Mouse (Mus musculus) testis, postnatal 10 days (tissue): Measurements from ENCODE around the gene Lypla2.
"Not testable (repeated sequence)": the region's sequence is repeated elsewhere in the genome, so short reads cannot be mapped to it uniquely, and the experiment has no call there.

ENCODE experiments used
- DNase-seq: peaks from one replicate; pipeline ENCODE4 v3.0.0; 2021; ENCODE audit warnings: low spot score

The Lypla2 gene

GRCm38 (mm10) chr4:135972556-135972906, at the start of gene Lypla2:
Gene Lypla2 (minus strand): TSS chr4:135972626.
- DNase-seq = peak; percentile 91

GRCm38 (mm10) chr4:136021549-136022047, 49.2 kb upstream of the Lypla2 start, which contains the start of gene Eloa:
Gene Eloa (minus strand): TSS chr4:136021763.
- DNase-seq = peak; percentile 100

DNA sequence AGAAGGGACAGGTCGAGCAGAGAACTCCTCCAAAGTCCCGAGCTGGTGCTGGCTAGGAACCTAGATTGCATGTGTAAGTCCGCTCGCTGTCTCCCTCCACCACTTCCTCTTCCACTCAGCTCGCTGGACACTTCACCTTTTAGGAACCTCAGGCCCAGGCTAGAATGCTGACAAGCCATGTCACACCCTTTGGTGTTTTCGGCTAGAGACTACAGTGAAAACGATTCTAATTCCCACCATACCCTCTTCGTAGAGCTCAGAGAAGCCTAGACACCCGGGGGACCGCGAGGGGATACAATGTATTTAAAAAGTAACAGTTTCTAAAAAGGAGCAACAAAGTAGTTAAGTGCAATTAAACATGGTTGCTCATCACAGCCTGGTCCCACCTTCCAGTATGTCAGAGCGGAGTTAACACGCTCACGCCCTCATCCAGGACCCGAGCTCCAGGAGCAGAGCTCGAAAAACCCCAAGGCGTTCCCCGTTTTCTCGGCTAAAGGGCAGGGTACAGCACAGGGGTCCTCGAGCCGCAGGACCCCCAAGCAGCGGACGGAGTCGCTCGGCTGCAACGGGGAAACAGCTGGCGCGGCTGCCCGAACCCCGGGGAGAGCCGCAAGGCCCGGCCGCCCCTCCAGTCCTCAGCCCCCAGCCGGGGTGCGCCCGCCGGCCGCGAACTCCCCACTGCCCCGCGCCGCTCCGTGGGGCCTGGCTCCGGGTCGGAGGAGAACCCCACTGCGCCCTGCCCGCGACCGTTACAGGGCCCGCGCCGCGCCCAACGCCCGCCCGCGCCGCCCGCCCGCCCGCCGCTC, 48.5 kb upstream of the Lypla2 start:
- no peak for DNase-seq

DNA sequence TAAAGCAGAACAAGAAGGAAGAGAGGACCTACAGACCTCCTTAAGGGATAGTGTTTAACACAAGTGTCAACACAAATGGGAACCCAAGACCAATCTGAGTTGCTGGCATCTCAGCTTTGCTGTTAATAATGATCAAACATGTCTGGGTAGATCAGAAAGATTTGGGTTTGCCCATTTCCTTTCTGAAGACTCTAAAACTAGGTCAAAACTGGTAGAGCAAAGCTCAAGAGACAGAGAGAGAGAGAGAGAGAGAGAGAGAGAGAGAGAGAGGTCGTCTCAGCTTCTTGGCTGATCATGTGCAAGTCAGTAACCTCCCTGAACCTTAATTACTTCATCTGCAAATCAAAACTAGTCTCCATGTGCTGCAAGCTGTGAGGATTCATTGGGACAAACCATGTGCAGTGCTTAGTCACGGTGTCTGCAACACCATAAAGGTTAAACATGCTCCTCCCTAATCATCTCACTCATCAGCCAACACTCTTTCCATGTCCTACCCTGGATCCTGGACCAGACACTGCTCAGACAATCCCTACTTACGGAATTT, 43.7 kb upstream of the Lypla2 start:
- no peak for DNase-seq

DNA sequence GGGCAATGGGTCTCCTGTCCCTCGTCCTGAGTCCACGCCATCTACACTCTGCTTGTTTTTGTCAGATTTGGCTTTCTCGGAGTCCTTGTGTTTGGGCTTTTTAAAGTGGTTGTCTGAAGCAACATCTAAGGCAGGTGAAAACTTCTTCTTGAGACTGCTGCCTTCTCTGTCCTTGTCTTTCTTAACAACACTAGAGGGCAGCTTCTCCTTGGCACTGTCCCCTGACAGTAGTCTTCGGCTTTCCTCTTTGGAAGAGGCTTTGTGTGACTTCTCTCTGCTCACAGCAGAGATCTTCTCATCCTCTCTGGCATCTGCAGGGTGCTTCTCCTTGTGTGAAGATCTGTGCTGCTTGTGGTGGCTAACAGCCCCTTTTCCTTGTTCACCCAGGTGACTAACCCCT, 38.2 kb upstream of the Lypla2 start:
- DNase-seq = no peak

DNA sequence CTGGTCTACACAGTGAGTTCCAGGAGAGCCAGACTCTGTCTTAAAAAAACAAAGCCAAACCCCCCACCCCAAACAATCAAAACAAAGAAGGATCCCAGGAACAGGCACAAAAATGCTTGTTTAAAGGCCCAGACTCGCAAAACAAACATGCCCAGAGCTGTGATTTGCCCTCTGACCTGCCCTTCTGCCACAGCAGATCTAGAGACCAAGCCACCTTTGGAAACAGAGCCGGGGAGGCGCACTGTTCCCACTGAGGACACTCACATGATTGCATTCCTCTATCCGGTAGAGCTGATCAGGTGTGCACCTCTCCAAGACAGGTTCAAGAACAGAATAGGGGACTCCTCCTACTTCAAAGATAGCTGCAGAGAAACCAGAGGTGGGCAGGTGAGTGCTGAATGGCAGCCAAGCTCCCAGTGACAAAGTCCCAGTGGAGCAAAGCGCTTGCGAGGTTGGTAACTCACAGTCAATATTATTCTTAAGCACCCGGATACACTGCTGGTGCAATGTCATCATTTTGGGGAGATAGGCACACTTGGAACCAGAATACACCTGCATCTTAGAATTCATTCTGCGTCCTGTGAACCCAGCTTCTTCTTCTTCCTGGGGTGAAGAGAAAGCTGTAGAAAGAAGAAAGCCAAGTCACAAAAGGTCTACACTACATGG, 36.5 kb upstream of the Lypla2 start:
- no peak for DNase-seq

GRCm38 (mm10) chr4:136006821-136007220, 34.4 kb upstream of the Lypla2 start:
- no peak for DNase-seq

- DNase-seq = no peak
Observed at GRCm38 (mm10) chr4:136004921-136005320, 32.5 kb upstream of the Lypla2 start.

DNA sequence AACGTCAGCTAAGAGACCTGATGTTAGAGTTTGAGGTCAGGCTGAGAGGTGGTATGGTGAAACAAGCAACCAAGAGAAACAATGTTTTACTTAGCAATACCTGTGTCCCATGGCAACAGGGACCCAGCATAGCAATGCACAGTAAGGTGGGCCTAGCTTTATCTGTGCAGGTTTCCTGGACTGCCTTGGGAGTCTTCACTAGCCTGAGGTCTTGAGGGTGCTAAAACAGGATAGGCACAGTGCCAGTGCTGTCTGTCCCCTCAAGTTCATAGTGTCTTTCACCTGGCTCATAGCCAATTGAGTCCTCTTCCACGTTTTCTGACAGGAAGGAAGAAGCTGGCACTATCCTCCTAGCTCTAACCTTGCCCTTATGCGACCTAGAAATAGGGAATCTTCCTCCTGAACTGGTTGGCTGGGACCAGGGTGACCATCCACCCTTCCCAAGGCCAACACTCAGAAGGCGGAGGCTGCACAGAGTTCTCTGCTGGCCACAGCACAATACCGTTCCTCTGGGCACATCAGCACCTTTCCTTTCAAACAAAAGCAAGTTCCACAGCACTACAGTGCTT, 31.8 kb upstream of the Lypla2 start:
- no peak for DNase-seq

GRCm38 (mm10) chr4:135995118-135995517, 22.7 kb upstream of the Lypla2 start:
- DNase-seq = no peak

- no peak for DNase-seq
Observed at GRCm38 (mm10) chr4:135993941-135994340, 21.5 kb upstream of the Lypla2 start.

- no peak for DNase-seq
Observed at GRCm38 (mm10) chr4:135987714-135988113, 15.3 kb upstream of the Lypla2 start.

- peak; percentile 94 for DNase-seq
Observed at GRCm38 (mm10) chr4:135986943-135987710, 14.7 kb upstream of the Lypla2 start, which contains the start of gene Pithd1. Gene Pithd1 (minus strand): TSS chr4:135987264.

DNA sequence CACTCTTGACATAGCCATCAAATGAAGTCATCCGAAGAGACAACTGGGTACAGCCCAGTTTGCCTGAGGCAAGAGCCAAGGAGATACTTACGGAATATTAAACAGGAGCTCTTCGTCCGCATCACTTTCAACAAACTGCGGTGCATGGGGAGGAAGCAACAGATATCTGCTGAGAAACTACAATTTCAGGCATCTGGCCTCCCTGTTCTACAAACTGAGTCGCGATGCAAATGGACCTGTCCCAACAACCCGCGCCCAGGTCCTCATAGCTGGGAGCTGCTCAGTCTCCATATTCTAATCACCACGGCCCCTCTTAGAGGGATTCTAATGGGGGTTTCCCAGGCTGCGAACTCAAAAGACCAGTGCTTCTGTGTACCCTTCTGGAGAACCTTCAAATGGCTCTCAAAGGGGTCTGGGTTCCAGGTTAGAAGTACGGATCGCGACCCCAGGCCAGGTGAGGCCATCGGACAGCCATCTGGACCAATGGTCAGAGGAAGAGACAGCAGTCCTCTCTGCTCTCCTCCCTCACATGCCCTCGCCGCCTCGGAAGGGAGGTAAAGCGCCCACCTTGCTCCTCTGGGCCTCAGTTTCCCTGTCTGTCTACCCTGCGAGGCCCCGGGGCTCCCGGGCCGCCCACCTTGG, 14.0 kb upstream of the Lypla2 start:
- DNase-seq = no peak

- no peak for DNase-seq
Observed at GRCm38 (mm10) chr4:135985769-135986168, 13.3 kb upstream of the Lypla2 start.

GRCm38 (mm10) chr4:135985193-135985592, 12.8 kb upstream of the Lypla2 start:
- DNase-seq = no peak

GRCm38 (mm10) chr4:135984556-135984955, 12.1 kb upstream of the Lypla2 start:
- DNase-seq = no peak

DNA sequence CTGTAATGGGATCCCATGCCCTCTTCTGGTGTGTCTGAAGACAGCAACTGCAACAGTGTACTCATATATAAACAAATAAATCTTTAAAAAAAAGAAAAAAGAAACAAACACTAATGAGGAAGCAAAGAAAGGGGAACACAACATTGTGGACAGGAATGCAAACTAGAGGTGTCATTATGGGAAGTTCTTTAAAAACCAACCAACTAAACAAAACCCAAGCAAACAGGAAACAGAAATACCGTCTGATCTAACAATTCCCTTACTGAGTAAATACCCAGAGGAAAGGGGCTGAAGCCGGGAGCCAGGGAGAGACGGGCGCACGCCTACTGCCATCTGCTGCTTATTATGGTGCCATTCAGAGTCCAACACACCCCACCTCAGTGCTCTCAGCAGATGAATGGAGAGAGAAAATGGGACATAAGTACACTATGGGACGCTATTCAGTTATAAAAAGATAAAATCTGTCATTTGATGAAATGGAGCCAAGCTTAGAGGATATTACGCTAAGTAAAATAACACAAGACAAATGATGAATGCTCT, 9.2 kb upstream of the Lypla2 start:
- no peak for DNase-seq

DNA sequence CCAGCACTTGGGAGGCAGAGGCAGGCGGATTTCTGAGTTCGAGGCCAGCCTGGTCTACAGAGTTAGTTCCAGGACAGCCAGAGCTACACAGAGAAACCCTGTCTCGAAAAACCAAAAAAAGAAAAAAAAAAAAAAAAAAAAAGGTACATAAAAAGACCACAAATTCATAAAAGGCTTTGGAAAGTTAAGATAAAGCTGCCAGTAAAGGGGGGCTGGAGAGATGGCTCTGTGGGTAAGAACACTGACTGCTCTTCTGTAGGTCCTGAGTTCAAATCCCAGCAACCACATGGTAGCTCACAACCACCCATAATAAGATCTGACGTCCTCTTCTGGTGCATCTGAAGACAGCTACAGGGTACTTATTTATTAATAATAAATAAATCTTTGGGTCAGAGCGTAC, 7.8 kb upstream of the Lypla2 start:
- not testable (repeated sequence) for DNase-seq

DNA sequence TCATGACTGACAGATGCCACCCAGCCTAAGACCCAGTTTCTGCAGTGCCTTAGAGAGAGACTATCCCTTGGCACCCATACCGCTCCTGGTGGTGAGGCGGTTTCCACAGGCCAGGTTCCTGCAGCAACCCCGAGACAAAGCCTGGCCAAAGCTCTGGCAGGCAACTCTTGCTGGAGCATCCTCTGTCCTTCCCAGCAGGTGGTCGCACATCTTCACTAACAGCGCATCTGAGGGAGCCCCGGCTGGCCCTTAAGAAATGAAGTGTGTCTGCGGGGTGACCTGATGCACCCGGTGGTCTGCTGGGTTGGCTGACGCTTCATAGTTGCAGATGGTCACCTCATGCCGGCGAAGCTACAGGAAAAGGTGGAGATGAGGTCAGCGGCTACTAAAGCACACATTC, 3.7 kb upstream of the Lypla2 start:
- DNase-seq = no peak
